7 mouse cellular contexts compared by ENCODE assay signal in genomic region chr2:105904757-105905146, GRCm38 (mm10). TPM values are rescaled to one million over a fixed set of nuclear protein-coding genes. Genes with fewer than 3 reads are reported as not detected.
A peak's percentile ranks its signal among the peaks of the same experiment; 100 is the strongest.
DNase-seq lines count a peak whose midpoint lies in the region; ATAC-seq and TF ChIP-seq lines count a peak whose summit lies in the region.

No protein-coding gene starts in this region.

- H3K27ac ChIP-seq in spleen, adult 2 months (ENCODE audit: insufficient read depth, low read length) = peak overlapping the region; percentile 77
- H3K27ac ChIP-seq in limb, embryonic 15.5 days = peak overlapping the region; percentile 67
- peak overlapping the region; percentile 39; the same call in 1 of the 2 replicates for H3K27ac ChIP-seq in stomach, embryonic 14.5 days (ENCODE audit: low read length)

- H3K9me3 ChIP-seq in limb, embryonic 15.5 days = no peaks in the 10 kb centered on the region
- H3K9me3 ChIP-seq in stomach, embryonic 14.5 days (ENCODE audit: control insufficient read depth, low read depth, low read length) = no peaks in the 10 kb centered on the region

- ATAC-seq in erythroid progenitor cell, adult 5-6 weeks (replicated peaks; ENCODE audit: low FRiP score, poor library complexity, severe bottlenecking) = peak; percentile 73
- peak; percentile 32 for ATAC-seq in limb, embryonic 15.5 days (ENCODE audit: insufficient number of reproducible peaks, low FRiP score, low TSS enrichment, low read depth)
- ATAC-seq in stomach, embryonic 14.5 days (ENCODE audit: insufficient number of reproducible peaks, insufficient read depth, low FRiP score, low read depth) = peak; percentile 57; the same call in 1 of the 2 replicates

- peak overlapping the region; percentile 76 for H3K9ac ChIP-seq in limb, embryonic 15.5 days
- peak overlapping the region; percentile 49 for H3K9ac ChIP-seq in stomach, embryonic 14.5 days (replicated peaks; ENCODE audit: low read depth, low read length)

- no peak for DNase-seq in spleen, adult 2 months (ENCODE audit: low read depth in 1 of 2, low spot score in 2 of 2)
- DNase-seq in spleen, adult 12 weeks (ENCODE audit: low spot score) = no peak
- DNase-seq in retina, postnatal 1 day = no peak
- no peak for DNase-seq in kidney, adult 8-10 months

- H3K27me3 ChIP-seq in spleen, adult 2 months (ENCODE audit: control insufficient read depth, insufficient read depth, low read length) = no peaks in the 10 kb centered on the region
- no peaks in the 10 kb centered on the region for H3K27me3 ChIP-seq in limb, embryonic 15.5 days
- H3K27me3 ChIP-seq in stomach, embryonic 14.5 days (ENCODE audit: control insufficient read depth, insufficient read depth, low read length) = no peaks in the 10 kb centered on the region

- TF ChIP-seq POLR2A in spleen, adult 2 months (IDR thresholded peaks at IDR 0.05; ENCODE audit: low read depth, low read length) = no peak

- peak overlapping the region; percentile 62 for H3K4me2 ChIP-seq in limb, embryonic 15.5 days
- H3K4me2 ChIP-seq in stomach, embryonic 14.5 days (replicated peaks; ENCODE audit: low read depth, low read length) = peak overlapping the region; percentile 74

- no peak for TF ChIP-seq CTCF in spleen, adult 2 months (IDR thresholded peaks at IDR 0.05; ENCODE audit: extremely low read depth, insufficient read depth, insufficient read length, insufficient replicate concordance)

- H3K36me3 ChIP-seq in spleen, adult 2 months (ENCODE audit: control insufficient read depth, insufficient read depth, low read length) = no peaks in the 10 kb centered on the region
- H3K36me3 ChIP-seq in limb, embryonic 15.5 days = no peaks in the 10 kb centered on the region
- no peaks in the 10 kb centered on the region; the same call in 1 of the 2 replicates for H3K36me3 ChIP-seq in stomach, embryonic 14.5 days (ENCODE audit: control insufficient read depth, insufficient read depth, low read length)

- H3K4me3 ChIP-seq in spleen, adult 2 months (ENCODE audit: extremely low read depth, insufficient read depth, insufficient read length) = peak overlapping the region; percentile 87
- H3K4me3 ChIP-seq in limb, embryonic 15.5 days = peak overlapping the region; percentile 90
- peak overlapping the region; percentile 84 for H3K4me3 ChIP-seq in stomach, embryonic 14.5 days (ENCODE audit: low read depth, low read length)

- peaks cover 3% of the 10 kb centered on the region; the same call in 1 of the 2 replicates for H3K4me1 ChIP-seq in spleen, adult 2 months (ENCODE audit: control insufficient read depth, insufficient read depth, insufficient read length)
- peaks cover 7% of the 10 kb centered on the region; the same call in 1 of the 2 replicates for H3K4me1 ChIP-seq in limb, embryonic 15.5 days
- H3K4me1 ChIP-seq in stomach, embryonic 14.5 days (ENCODE audit: control insufficient read depth, insufficient read depth, low read length) = no peaks in the 10 kb centered on the region

- 0% methylated on average over 12 of the region's 12 CpGs for WGBS in spleen, adult 2 months
- WGBS in limb, embryonic 15.5 days = under 1% methylated on average over 12 of the region's 12 CpGs
- 1% methylated on average over 12 of the region's 12 CpGs for WGBS in stomach, embryonic 14.5 days

RNA-seq across cellular contexts. Expression of gene Immp1l, which starts 0.3 kb away (rescaled TPM):
- 2.4 and 3.1 TPM in 2 replicates for polyA plus RNA-seq in spleen, adult 2 months (2012; rRNA removed)
- 9.6 and 13.3 TPM in 2 replicates for total RNA-seq in erythroid progenitor cell, adult 5-6 weeks (2015; ENCODE audit: low replicate concordance)
- 12.0 and 17.7 TPM in 2 replicates for total RNA-seq in erythroid progenitor cell, adult 5-6 weeks (2017; ENCODE audit: low replicate concordance)
- 116 and 133 TPM in 2 replicates for polyA plus RNA-seq in limb, embryonic 15.5 days (2015; fragmentation: Nextera tagmentation; extraction: Ambion mirVana)
- polyA plus RNA-seq in stomach, embryonic 14.5 days (2014; fragmentation: Nextera tagmentation; extraction: Ambion mirVana) = 134 and 149 TPM in 2 replicates

RNA-seq across cellular contexts. Expression of gene Elp4, which starts 0.4 kb away (rescaled TPM):
- 1.9 and 2.9 TPM in 2 replicates for polyA plus RNA-seq in spleen, adult 2 months (2012; rRNA removed)
- total RNA-seq in erythroid progenitor cell, adult 5-6 weeks (2015; ENCODE audit: low replicate concordance) = 9.0 and 34.8 TPM in 2 replicates
- total RNA-seq in erythroid progenitor cell, adult 5-6 weeks (2017; ENCODE audit: low replicate concordance) = 6.5 and 9.2 TPM in 2 replicates
- 30.8 and 31.6 TPM in 2 replicates for polyA plus RNA-seq in limb, embryonic 15.5 days (2015; fragmentation: Nextera tagmentation; extraction: Ambion mirVana)
- polyA plus RNA-seq in stomach, embryonic 14.5 days (2014; fragmentation: Nextera tagmentation; extraction: Ambion mirVana) = 34.2 and 40.4 TPM in 2 replicates

Comparison
In these comparisons a context has a peak if more than half of its experiments do, and no peak if none do; other contexts are left out.
1. RNA of gene Immp1l, which starts 0.3 kb away (polyA plus RNA-seq): 134 to 149 TPM in stomach, embryonic 14.5 days and 116 to 133 TPM in limb, embryonic 15.5 days; 2.4 to 3.1 TPM in spleen, adult 2 months; every median in the first group is over 10 times any median in the second.
2. Peak in every context shown above with its lines, with median percentiles within 50 percentile points of each other: H3K27ac ChIP-seq, H3K4me3 ChIP-seq and ATAC-seq.